Mouse (Mus musculus) stomach, embryonic 14.5 days (tissue): Measurements from ENCODE around the gene Tmem116. TPM values are rescaled to one million over a fixed set of nuclear protein-coding genes. Genes with fewer than 3 reads are reported as not detected.
A peak's percentile ranks its signal among the peaks of the same experiment; 100 is the strongest.

ENCODE experiments used
- ATAC-seq: fragments of 200-750 bp; cut with Nextera tagmentation; 2 replicates; pipeline ENCODE4 v1.8.0; 2017; ENCODE audit warnings: low read depth, moderate TSS enrichment; ENCODE audit not compliant: insufficient number of reproducible peaks, insufficient read depth, low FRiP score
- H3K27ac ChIP-seq: fragments of 300-500 bp; sonication (generic); 2 replicates; pipeline ENCODE4 v1.5.1; 2014; ENCODE audit warnings: mild to moderate bottlenecking, low read length, moderate library complexity, mixed read lengths
- H3K27me3 ChIP-seq: fragments of 300-500 bp; sonication (generic); 2 replicates; pipeline ENCODE4 v1.6.1; 2014; ENCODE audit warnings: low read length, control low read depth, mixed read lengths; ENCODE audit not compliant: control insufficient read depth, insufficient read depth
- H3K36me3 ChIP-seq: fragments of 300-500 bp; sonication (generic); 2 replicates; pipeline ENCODE4 v1.6.1; 2014; ENCODE audit warnings: mild to moderate bottlenecking, control low read depth, low read length, moderate library complexity, mixed read lengths; ENCODE audit not compliant: control insufficient read depth, insufficient read depth
- H3K4me1 ChIP-seq: fragments of 300-500 bp; sonication (generic); 2 replicates; pipeline ENCODE4 v1.6.1; 2014; ENCODE audit warnings: low read length, control low read depth, mixed read lengths; ENCODE audit not compliant: control insufficient read depth, insufficient read depth
- H3K4me2 ChIP-seq: fragments of 300-500 bp; sonication (generic); replicated peaks from 2 replicates; pipeline ENCODE4 v1.6.1; 2014; ENCODE audit warnings: low read depth, low read length, control low read depth
- H3K4me3 ChIP-seq: fragments of 300-500 bp; sonication (generic); 2 replicates; pipeline ENCODE4 v1.5.1; 2014; ENCODE audit warnings: low read depth, low read length, control low read depth
- H3K9ac ChIP-seq: fragments of 300-500 bp; sonication (generic); replicated peaks from 2 replicates; pipeline ENCODE4 v1.6.1; 2014; ENCODE audit warnings: low read depth, mild to moderate bottlenecking, control low read depth, low read length, moderate library complexity, mixed read lengths
- H3K9me3 ChIP-seq: fragments of 300-500 bp; sonication (generic); 2 replicates; pipeline ENCODE4 v1.6.1; 2016; ENCODE audit warnings: low read depth, low read length, control low read depth; ENCODE audit not compliant: control insufficient read depth
- WGBS: fragments of 180-500 bp; shearing (Covaris S2); extraction: QIAGEN DNeasy Blood & Tissue Kit; methylation state at CpG from one replicate; pipeline ENCODE4 v1.1.7; 2014; 5-methylcytosine and 5-hydroxymethylcytosine counted together
- polyA plus RNA-seq: library from polyadenylated mRNA; unstranded; fragments of >200 nt; fragmentation: Nextera tagmentation; extraction: Ambion mirVana; gene quantifications from 2 replicates; pipeline ENCODE4 v1.2.1, GENCODE M21; 2014

Tmem116 gene
- 1.9 and 3.2 TPM in 2 replicates for polyA plus RNA-seq

GRCm38 (mm10) chr5:121451644-121452025, at the start of gene Tmem116:
Tmem116 (plus strand) TSS chr5:121451893.
- no peaks in the 10 kb centered on the region for H3K9me3 ChIP-seq
- H3K36me3 ChIP-seq, result peaks cover 23% of the 10 kb centered on the region
- under 1% methylated on average over 17 of the region's 17 CpGs for WGBS
- peak within 1 kb of the TSS; percentile 97 for H3K9ac ChIP-seq
- ATAC-seq, result no peak
- peak within 1 kb of the TSS; percentile 94 for H3K27ac ChIP-seq
- peak within 1 kb of the TSS; percentile 89 for H3K4me3 ChIP-seq
- H3K4me2 ChIP-seq, result peak within 1 kb of the TSS; percentile 80
- H3K4me1 ChIP-seq, result peaks cover 25% of the 10 kb centered on the region
- no peaks in the 10 kb centered on the region for H3K27me3 ChIP-seq

- no peak overlapping the region for H3K27ac ChIP-seq
- no peak for ATAC-seq
- no peak overlapping the region for H3K4me2 ChIP-seq
- no peak overlapping the region for H3K4me3 ChIP-seq
- no peaks in the 10 kb centered on the region for H3K4me1 ChIP-seq
- 89% methylated on average over 8 of the region's 8 CpGs for WGBS
- no peaks in the 10 kb centered on the region for H3K27me3 ChIP-seq
- no peaks in the 10 kb centered on the region for H3K9me3 ChIP-seq
- H3K9ac ChIP-seq, result no peak overlapping the region
- H3K36me3 ChIP-seq, result peaks cover 33% of the 10 kb centered on the region
Measured at GRCm38 (mm10) chr5:121407856-121408255, 43.8 kb upstream of the Tmem116 start.

- Histone ChIP-seq H3K9ac (no peak overlapping the region), H3K36me3 (peaks cover 57% of the 10 kb centered on the region), H3K9me3 (no peaks in the 10 kb centered on the region), H3K27ac (no peak overlapping the region), H3K27me3 (no peaks in the 10 kb centered on the region), H3K4me3 (no peak overlapping the region), H3K4me1 (no peaks in the 10 kb centered on the region), H3K4me2 (no peak overlapping the region)
- 89% methylated on average over 4 of the region's 4 CpGs for WGBS
- ATAC-seq, result no peak
Measured at GRCm38 (mm10) chr5:121410975-121411374, 40.7 kb upstream of the Tmem116 start.

- Histone ChIP-seq H3K27ac (no peak overlapping the region), H3K4me2 (no peak overlapping the region), H3K27me3 (no peaks in the 10 kb centered on the region), H3K9me3 (no peaks in the 10 kb centered on the region), H3K4me3 (no peak overlapping the region), H3K36me3 (peaks cover 80% of the 10 kb centered on the region), H3K9ac (no peak overlapping the region), H3K4me1 (no peaks in the 10 kb centered on the region)
- ATAC-seq, result no peak
- WGBS, result 92% methylated on average over 9 of the region's 9 CpGs
Measured at GRCm38 (mm10) chr5:121420721-121421120, 31.0 kb upstream of the Tmem116 start.

GRCm38 (mm10) chr5:121422787-121423186, 28.9 kb upstream of the Tmem116 start:
- no peaks in the 10 kb centered on the region for H3K4me1 ChIP-seq
- H3K4me3 ChIP-seq, result no peak overlapping the region
- H3K9me3 ChIP-seq, result no peaks in the 10 kb centered on the region
- H3K4me2 ChIP-seq, result no peak overlapping the region
- H3K9ac ChIP-seq, result no peak overlapping the region
- H3K27me3 ChIP-seq, result no peaks in the 10 kb centered on the region
- no peak overlapping the region for H3K27ac ChIP-seq
- H3K36me3 ChIP-seq, result peaks cover 79% of the 10 kb centered on the region
- no peak for ATAC-seq
- WGBS, result 92% methylated on average over 6 of the region's 6 CpGs

- WGBS, result 86% methylated on average over 10 of the region's 10 CpGs
- H3K27me3 ChIP-seq, result no peaks in the 10 kb centered on the region
- H3K27ac ChIP-seq, result no peak overlapping the region
- H3K4me2 ChIP-seq, result no peak overlapping the region
- ATAC-seq, result no peak
- H3K4me3 ChIP-seq, result no peak overlapping the region
- no peak overlapping the region for H3K9ac ChIP-seq
- peaks cover 79% of the 10 kb centered on the region for H3K36me3 ChIP-seq
- H3K4me1 ChIP-seq, result no peaks in the 10 kb centered on the region
- no peaks in the 10 kb centered on the region for H3K9me3 ChIP-seq
Measured at GRCm38 (mm10) chr5:121423297-121423696, 28.4 kb upstream of the Tmem116 start.

- 93% methylated on average over 3 of the region's 3 CpGs for WGBS
Measured at GRCm38 (mm10) chr5:121428954-121429353, 22.7 kb upstream of the Tmem116 start.

GRCm38 (mm10) chr5:121438131-121438530, 13.6 kb upstream of the Tmem116 start:
- 87% methylated on average over 5 of the region's 5 CpGs for WGBS
- ATAC-seq, result no peak
- H3K27ac ChIP-seq, result no peak overlapping the region

More at GRCm38 (mm10) chr5:121428954-121429353, 22.7 kb upstream of the Tmem116 start:
- no peaks in the 10 kb centered on the region for H3K9me3 ChIP-seq
- H3K36me3 ChIP-seq, result peaks cover 88% of the 10 kb centered on the region
- no peaks in the 10 kb centered on the region for H3K4me1 ChIP-seq
- ATAC-seq, result no peak
- H3K4me3 ChIP-seq, result no peak overlapping the region
- no peak overlapping the region for H3K27ac ChIP-seq
- H3K9ac ChIP-seq, result no peak overlapping the region
- H3K4me2 ChIP-seq, result no peak overlapping the region
- no peaks in the 10 kb centered on the region for H3K27me3 ChIP-seq

GRCm38 (mm10) chr5:121438756-121439155, 12.9 kb upstream of the Tmem116 start:
- Histone ChIP-seq H3K4me3 (no peak overlapping the region), H3K4me2 (no peak overlapping the region), H3K27me3 (no peaks in the 10 kb centered on the region), H3K27ac (no peak overlapping the region), H3K4me1 (no peaks in the 10 kb centered on the region), H3K36me3 (peaks cover 82% of the 10 kb centered on the region), H3K9ac (no peak overlapping the region), H3K9me3 (no peaks in the 10 kb centered on the region)
- no peak for ATAC-seq
- WGBS, result 91% methylated on average over 11 of the region's 11 CpGs

More at GRCm38 (mm10) chr5:121438131-121438530, 13.6 kb upstream of the Tmem116 start:
- Histone ChIP-seq H3K4me3 (no peak overlapping the region), H3K4me1 (no peaks in the 10 kb centered on the region), H3K36me3 (peaks cover 84% of the 10 kb centered on the region), H3K9me3 (no peaks in the 10 kb centered on the region), H3K4me2 (no peak overlapping the region), H3K27me3 (no peaks in the 10 kb centered on the region), H3K9ac (no peak overlapping the region)
